ENCODE assay signal across 8 mouse cellular contexts in the genomic region with DNA sequence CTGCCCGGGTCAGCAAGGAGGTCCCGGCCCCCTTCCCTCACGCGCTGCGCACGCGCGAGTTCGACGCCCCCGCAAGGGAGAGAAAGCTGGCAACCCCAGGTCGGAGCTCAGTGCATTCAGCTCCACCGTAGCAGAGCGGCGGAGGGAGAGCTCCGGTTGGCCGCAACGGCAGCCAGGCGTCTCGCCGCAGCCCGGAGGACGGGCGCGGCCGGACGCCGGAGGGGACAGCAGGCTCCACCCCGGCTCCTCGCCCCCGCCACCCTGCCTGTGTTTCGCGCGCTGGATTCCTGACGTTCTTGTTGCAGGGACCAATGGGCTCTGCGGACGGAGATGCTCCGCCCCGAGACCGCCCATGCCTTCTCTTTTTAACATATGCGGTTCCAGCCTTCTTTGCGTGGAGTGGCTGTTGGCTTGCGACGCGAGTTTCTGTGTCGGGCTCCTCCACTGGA. TPM values are rescaled to one million over a fixed set of nuclear protein-coding genes. Genes with fewer than 3 reads are reported as not detected.
A peak's percentile ranks its signal among the peaks of the same experiment; 100 is the strongest.
DNase-seq lines count a peak whose midpoint lies in the region; ATAC-seq and TF ChIP-seq lines count a peak whose summit lies in the region.

No protein-coding gene starts in this region.

- TF ChIP-seq CTCF in lung, postnatal 0 days (IDR thresholded peaks at IDR 0.05) = peak; percentile 12; the same call in 1 of the 2 replicates

- peak overlapping the region; percentile 79 for H3K4me2 ChIP-seq in lung, postnatal 0 days (replicated peaks; ENCODE audit: low read depth, low read length)

- peak; percentile 91 for ATAC-seq in lung, postnatal 0 days

- peak overlapping the region; percentile 88 for H3K27ac ChIP-seq in hindbrain, embryonic 10.5 days
- peak overlapping the region; percentile 74 for H3K27ac ChIP-seq in lung, postnatal 0 days (ENCODE audit: low read length)

- WGBS in hindbrain, embryonic 10.5 days = under 1% methylated on average over 46 of the region's 46 CpGs
- under 1% methylated on average over 39 of the region's 46 CpGs for WGBS in lung, postnatal 0 days

- peaks cover 56% of the 10 kb centered on the region for H3K4me1 ChIP-seq in hindbrain, embryonic 10.5 days (replicated peaks)
- peaks cover 31% of the 10 kb centered on the region for H3K4me1 ChIP-seq in lung, postnatal 0 days (ENCODE audit: insufficient read depth, low read depth, low read length)

- DNase-seq in NIH3T3 (ENCODE audit: low read depth) = peak; percentile 88
- peak; percentile 96 for DNase-seq in cerebellum, adult 9-11 months
- DNase-seq in frontal cortex, adult 2 months (ENCODE audit: extremely low spot score in 1 of 2, low spot score in 1 of 2) = peak; percentile 91 to 94
- DNase-seq in hindbrain, embryonic 10.5 days (ENCODE audit: low spot score) = peak; percentile 90
- DNase-seq in layer of hippocampus, postnatal 10 days (ENCODE audit: low spot score in 2 of 2) = peak; percentile 85 to 90
- peak; percentile 98 for DNase-seq in lung, postnatal 0 days (ENCODE audit: low spot score)
- peak; percentile 65 for DNase-seq in ovary, postnatal 14 days (ENCODE audit: low spot score)
- DNase-seq in thymus, postnatal 10 days (ENCODE audit: low spot score in 2 of 2) = peak; percentile 48 to 56

- peak overlapping the region; percentile 60 for H3K9ac ChIP-seq in lung, postnatal 0 days (replicated peaks; ENCODE audit: low read depth)

- H3K36me3 ChIP-seq in hindbrain, embryonic 10.5 days = peaks cover 27% of the 10 kb centered on the region
- 0 out of 2 replicates have a peak, but pooled peaks cover 7% of the 10 kb centered on the region for H3K36me3 ChIP-seq in lung, postnatal 0 days (ENCODE audit: insufficient read depth, low read length)

- no peak for TF ChIP-seq EP300 in lung, postnatal 0 days (IDR thresholded peaks at IDR 0.05)

- H3K9me3 ChIP-seq in hindbrain, embryonic 10.5 days = peaks cover 4% of the 10 kb centered on the region; the same call in 1 of the 2 replicates
- no peaks in the 10 kb centered on the region for H3K9me3 ChIP-seq in lung, postnatal 0 days (ENCODE audit: low read length)

- peak overlapping the region; percentile 64 for H3K4me3 ChIP-seq in hindbrain, embryonic 10.5 days
- H3K4me3 ChIP-seq in lung, postnatal 0 days (ENCODE audit: low read depth, low read length) = peak overlapping the region; percentile 78

- peaks cover 81% of the 10 kb centered on the region for H3K27me3 ChIP-seq in hindbrain, embryonic 10.5 days (ENCODE audit: insufficient read depth, poor library complexity, severe bottlenecking)
- H3K27me3 ChIP-seq in lung, postnatal 0 days (replicated peaks; ENCODE audit: insufficient read depth, low read length) = peaks cover 35% of the 10 kb centered on the region

RNA-seq across cellular contexts. Expression of gene Paqr4, which starts 0.5 kb away (rescaled TPM):
- polyA plus RNA-seq in frontal cortex, adult 2 months (2012; rRNA removed) = 47.2 and 49.8 TPM in 2 replicates
- 28.8 and 43.6 TPM in 2 replicates for polyA plus RNA-seq in hindbrain, embryonic 10.5 days (2016; fragmentation: Nextera tagmentation; extraction: Ambion mirVana)
- 10 to 100 TPM; 51.8 to 53.1 TPM for total RNA-seq in layer of hippocampus, postnatal 10 days (2021)
- polyA plus RNA-seq in lung, postnatal 0 days (2015; fragmentation: Nextera tagmentation; extraction: Ambion mirVana) = 45.2 and 47.7 TPM in 2 replicates

RNA-seq across cellular contexts. Expression of gene Kremen2, which starts 5.5 kb away (rescaled TPM):
- 0.38 and 0.52 TPM in 2 replicates for polyA plus RNA-seq in frontal cortex, adult 2 months (2012; rRNA removed)
- polyA plus RNA-seq in hindbrain, embryonic 10.5 days (2016; fragmentation: Nextera tagmentation; extraction: Ambion mirVana) = 3.4 and 4.3 TPM in 2 replicates
- under 1 TPM; 0.20 to 0.27 TPM for total RNA-seq in layer of hippocampus, postnatal 10 days (2021)
- 0.41 and 0.52 TPM in 2 replicates for polyA plus RNA-seq in lung, postnatal 0 days (2015; fragmentation: Nextera tagmentation; extraction: Ambion mirVana)

RNA-seq across cellular contexts. Expression of gene Pkmyt1, which starts 14.0 kb away (rescaled TPM):
- polyA plus RNA-seq in frontal cortex, adult 2 months (2012; rRNA removed) = 8.1 and 8.7 TPM in 2 replicates
- 54.0 and 61.5 TPM in 2 replicates for polyA plus RNA-seq in hindbrain, embryonic 10.5 days (2016; fragmentation: Nextera tagmentation; extraction: Ambion mirVana)
- 1 to 10 TPM; 6.7 to 8.3 TPM for total RNA-seq in layer of hippocampus, postnatal 10 days (2021)
- 10.4 and 11.5 TPM in 2 replicates for polyA plus RNA-seq in lung, postnatal 0 days (2015; fragmentation: Nextera tagmentation; extraction: Ambion mirVana)

RNA-seq across cellular contexts. Expression of gene 1520401A03Rik, which starts 17.6 kb away (rescaled TPM):
- 0.13 and 0.24 TPM in 2 replicates for polyA plus RNA-seq in frontal cortex, adult 2 months (2012; rRNA removed)
- not detected in 2 replicates for polyA plus RNA-seq in hindbrain, embryonic 10.5 days (2016; fragmentation: Nextera tagmentation; extraction: Ambion mirVana)
- total RNA-seq in layer of hippocampus, postnatal 10 days (2021) = under 1 TPM; 0.13 to 0.62 TPM
- polyA plus RNA-seq in lung, postnatal 0 days (2015; fragmentation: Nextera tagmentation; extraction: Ambion mirVana) = 0.20 TPM in 1 of 2 replicates, not detected in the other

RNA-seq across cellular contexts. Expression of gene Flywch1, which starts 31.2 kb away (rescaled TPM):
- 208 and 231 TPM in 2 replicates for polyA plus RNA-seq in frontal cortex, adult 2 months (2012; rRNA removed)
- 181 and 211 TPM in 2 replicates for polyA plus RNA-seq in hindbrain, embryonic 10.5 days (2016; fragmentation: Nextera tagmentation; extraction: Ambion mirVana)
- total RNA-seq in layer of hippocampus, postnatal 10 days (2021) = 100 to 1,000 TPM; 121 to 123 TPM
- polyA plus RNA-seq in lung, postnatal 0 days (2015; fragmentation: Nextera tagmentation; extraction: Ambion mirVana) = 43.1 and 43.5 TPM in 2 replicates

Comparison
In these comparisons a context has a peak if more than half of its experiments do, and no peak if none do; other contexts are left out.
1. Peak in every context shown above with its lines: DNase-seq, ATAC-seq, H3K4me3 ChIP-seq and H3K27ac ChIP-seq.